Mouse (Mus musculus): ENCODE results near the gene Olfr930. TPM values are rescaled to one million over a fixed set of nuclear protein-coding genes. Genes with fewer than 3 reads are reported as not detected.

Gene Olfr930
- not detected in 2 replicates for polyA plus RNA-seq (2015; fragmentation: Nextera tagmentation; extraction: Ambion mirVana)

- DNase-seq, result no peak
- no peaks in the 10 kb centered on the region for H3K27me3 ChIP-seq (ENCODE audit: insufficient read depth, low read length)
- no peak within 1 kb of the TSS for H3K4me2 ChIP-seq (ENCODE audit: low read depth, low read length)
- no peak for TF ChIP-seq EP300 (IDR thresholded peaks at IDR 0.05; ENCODE audit: low read depth)
- no peak for TF ChIP-seq CTCF (IDR thresholded peaks at IDR 0.05; ENCODE audit: low read depth)
- H3K4me1 ChIP-seq (ENCODE audit: insufficient read depth), result no peaks in the 10 kb centered on the region
- no peak within 1 kb of the TSS for H3K27ac ChIP-seq (ENCODE audit: low read depth)
- H3K4me3 ChIP-seq (ENCODE audit: low read depth, low read length), result no peak within 1 kb of the TSS
- ATAC-seq, result no peak
- no peaks in the 10 kb centered on the region for H3K9me3 ChIP-seq (ENCODE audit: low read length)
- H3K36me3 ChIP-seq (replicated peaks; ENCODE audit: insufficient read depth, low read length), result no peaks in the 10 kb centered on the region
- no peak within 1 kb of the TSS for H3K9ac ChIP-seq (replicated peaks)
Measured at GRCm38 (mm10) chr9:38929509-38929908, at the start of gene Olfr930. TSS of gene Olfr930 (plus strand) at chr9:38929809.

GRCm38 (mm10) chr9:38953401-38954123 is 24.0 kb downstream of the Olfr930 start:
- no peak for ATAC-seq
- Histone ChIP-seq H3K4me1 (ENCODE audit: insufficient read depth) (no peaks in the 10 kb centered on the region), H3K27me3 (ENCODE audit: insufficient read depth, low read length) (no peaks in the 10 kb centered on the region), H3K27ac (ENCODE audit: low read depth) (no peak overlapping the region), H3K36me3 (replicated peaks; ENCODE audit: insufficient read depth, low read length) (no peaks in the 10 kb centered on the region), H3K9ac (replicated peaks) (no peak overlapping the region), H3K9me3 (ENCODE audit: low read length) (no peaks in the 10 kb centered on the region), H3K4me2 (ENCODE audit: low read depth, low read length) (no peak overlapping the region), H3K4me3 (ENCODE audit: low read depth, low read length) (no peak overlapping the region)
- WGBS (ENCODE audit: insufficient replicate concordance), result 62% methylated on average over 7 of the region's 7 CpGs
- no peak for DNase-seq
- no peak for TF ChIP-seq EP300 (IDR thresholded peaks at IDR 0.05; ENCODE audit: low read depth)

- Histone ChIP-seq H3K36me3 (replicated peaks; ENCODE audit: insufficient read depth, low read length) (no peaks in the 10 kb centered on the region), H3K4me1 (ENCODE audit: insufficient read depth) (no peaks in the 10 kb centered on the region), H3K4me3 (ENCODE audit: low read depth, low read length) (no peak overlapping the region), H3K9me3 (ENCODE audit: low read length) (no peaks in the 10 kb centered on the region), H3K9ac (replicated peaks) (no peak overlapping the region), H3K27me3 (ENCODE audit: insufficient read depth, low read length) (no peaks in the 10 kb centered on the region), H3K27ac (ENCODE audit: low read depth) (no peak overlapping the region), H3K4me2 (ENCODE audit: low read depth, low read length) (no peak overlapping the region)
- ATAC-seq, result no peak
- TF ChIP-seq EP300 (IDR thresholded peaks at IDR 0.05; ENCODE audit: low read depth) (no peak), CTCF (IDR thresholded peaks at IDR 0.05; ENCODE audit: low read depth) (no peak; the same call in 1 of the 2 replicates)
- DNase-seq, result no peak
- WGBS (ENCODE audit: insufficient replicate concordance), result 69% methylated on average over 4 of the region's 4 CpGs
Measured at GRCm38 (mm10) chr9:38954124-38954416, 24.5 kb downstream of the Olfr930 start.

- no peaks in the 10 kb centered on the region for H3K4me1 ChIP-seq (ENCODE audit: insufficient read depth)
Measured at GRCm38 (mm10) chr9:38972013-38972412, 42.4 kb downstream of the Olfr930 start, which contains the start of gene Olfr933. TSS of gene Olfr933 (plus strand) at chr9:38972313.

More at GRCm38 (mm10) chr9:38972013-38972412, 42.4 kb downstream of the Olfr930 start, which contains the start of gene Olfr933:
- ATAC-seq (no peak), DNase-seq (no peak)
- Histone ChIP-seq H3K4me3 (ENCODE audit: low read depth, low read length) (no peak within 1 kb of the TSS), H3K36me3 (replicated peaks; ENCODE audit: insufficient read depth, low read length) (no peaks in the 10 kb centered on the region), H3K27ac (ENCODE audit: low read depth) (no peak within 1 kb of the TSS), H3K27me3 (ENCODE audit: insufficient read depth, low read length) (no peaks in the 10 kb centered on the region), H3K9me3 (ENCODE audit: low read length) (no peaks in the 10 kb centered on the region), H3K9ac (replicated peaks) (no peak within 1 kb of the TSS), H3K4me2 (ENCODE audit: low read depth, low read length) (no peak within 1 kb of the TSS)
- no peak for TF ChIP-seq EP300 (IDR thresholded peaks at IDR 0.05; ENCODE audit: low read depth)
- no peak for TF ChIP-seq CTCF (IDR thresholded peaks at IDR 0.05; ENCODE audit: low read depth)
- 68% methylated on average over 4 of the region's 4 CpGs for WGBS (ENCODE audit: insufficient replicate concordance)

Other genes starting within 250 kb of the Olfr930 start
- not detected in 2 replicates for gene Olfr919, start 226.1 kb upstream of the Olfr930 start, polyA plus RNA-seq (2015; fragmentation: Nextera tagmentation; extraction: Ambion mirVana)
- 6.1 and 8.0 TPM in 2 replicates for gene Vwa5a, start 211.5 kb upstream of the Olfr930 start, polyA plus RNA-seq (2015; fragmentation: Nextera tagmentation; extraction: Ambion mirVana)
- gene Olfr920, start 177.5 kb upstream of the Olfr930 start, polyA plus RNA-seq (2015; fragmentation: Nextera tagmentation; extraction: Ambion mirVana), result 0.05 TPM in 2 replicates
- not detected in 2 replicates for gene Olfr921, start 156.7 kb upstream of the Olfr930 start, polyA plus RNA-seq (2015; fragmentation: Nextera tagmentation; extraction: Ambion mirVana)
- not detected in 2 replicates for gene Olfr922, start 115.2 kb upstream of the Olfr930 start, polyA plus RNA-seq (2015; fragmentation: Nextera tagmentation; extraction: Ambion mirVana)
- not detected in 2 replicates for gene Olfr923, start 103.3 kb upstream of the Olfr930 start, polyA plus RNA-seq (2015; fragmentation: Nextera tagmentation; extraction: Ambion mirVana)
- not detected in 2 replicates for gene Olfr924, start 85.4 kb upstream of the Olfr930 start, polyA plus RNA-seq (2015; fragmentation: Nextera tagmentation; extraction: Ambion mirVana)
- not detected in 2 replicates for gene Olfr26, start 74.7 kb upstream of the Olfr930 start, polyA plus RNA-seq (2015; fragmentation: Nextera tagmentation; extraction: Ambion mirVana)
- gene Olfr926, start 52.7 kb upstream of the Olfr930 start, polyA plus RNA-seq (2015; fragmentation: Nextera tagmentation; extraction: Ambion mirVana), result not detected in 2 replicates
- not detected in 2 replicates for gene Olfr933, start 42.5 kb downstream of the Olfr930 start, polyA plus RNA-seq (2015; fragmentation: Nextera tagmentation; extraction: Ambion mirVana)
- not detected in 2 replicates for gene Olfr934, start 58.5 kb downstream of the Olfr930 start, polyA plus RNA-seq (2015; fragmentation: Nextera tagmentation; extraction: Ambion mirVana)
- gene Olfr935, start 69.9 kb downstream of the Olfr930 start, polyA plus RNA-seq (2015; fragmentation: Nextera tagmentation; extraction: Ambion mirVana), result not detected in 2 replicates
- gene Olfr146, start 93.6 kb downstream of the Olfr930 start, polyA plus RNA-seq (2015; fragmentation: Nextera tagmentation; extraction: Ambion mirVana), result not detected in 2 replicates
- not detected in 2 replicates for gene Olfr937, start 135.1 kb downstream of the Olfr930 start, polyA plus RNA-seq (2015; fragmentation: Nextera tagmentation; extraction: Ambion mirVana)
- gene Olfr938, start 149.1 kb downstream of the Olfr930 start, polyA plus RNA-seq (2015; fragmentation: Nextera tagmentation; extraction: Ambion mirVana), result not detected in 2 replicates
- not detected in 2 replicates for gene Olfr27, start 198.3 kb downstream of the Olfr930 start, polyA plus RNA-seq (2015; fragmentation: Nextera tagmentation; extraction: Ambion mirVana)
- gene Olfr943, start 236.5 kb downstream of the Olfr930 start, polyA plus RNA-seq (2015; fragmentation: Nextera tagmentation; extraction: Ambion mirVana), result not detected in 2 replicates

All from liver, postnatal 0 days (tissue).